Mouse (Mus musculus) cortical plate, adult 2 months (tissue): ENCODE measurements around the gene Dcun1d4. TPM values are rescaled to one million over a fixed set of nuclear protein-coding genes. Genes with fewer than 3 reads are reported as not detected.

Experiments
- H3K27ac ChIP-seq: fragments of 200-500 bp; 2 replicates; pipeline ENCODE4 v1.5.1; 2012; ENCODE audit warnings: low read length, control low read depth, inconsistent platforms; ENCODE audit not compliant: insufficient read depth
- H3K4me1 ChIP-seq: fragments of 200-500 bp; 2 replicates; pipeline ENCODE4 v1.6.1; 2011; ENCODE audit warnings: low read length; ENCODE audit not compliant: control insufficient read depth, insufficient read depth
- H3K4me3 ChIP-seq: fragments of 200-500 bp; 2 replicates; pipeline ENCODE4 v1.5.1; 2011; ENCODE audit warnings: mild to moderate bottlenecking, low read length, control low read depth; ENCODE audit not compliant: insufficient read depth
- CTCF ChIP-seq: fragments of 200-500 bp; IDR thresholded peaks from 2 replicates; pipeline ENCODE4 v1.5.1; 2011; ENCODE audit warnings: mild to moderate bottlenecking, control low read depth, low read length; ENCODE audit not compliant: insufficient read depth; ENCODE audit errors: extremely low read depth
- POLR2A ChIP-seq: fragments of 200-500 bp; IDR thresholded peaks from 2 replicates; pipeline ENCODE4 v1.6.1; 2011; ENCODE audit warnings: mild to moderate bottlenecking, low read length, control low read depth; ENCODE audit not compliant: insufficient read depth; ENCODE audit errors: extremely low read depth
- polyA plus RNA-seq: library from polyadenylated mRNA; depleted of rRNA; stranded (reverse); fragments of >200 nt; gene quantifications from 2 replicates; pipeline ENCODE4 v1.2.3, GENCODE M21; 2012

Gene Dcun1d4
- polyA plus RNA-seq, 1 experiment: 57.6 TPM

- H3K27ac ChIP-seq: no peak overlapping the region
- peaks cover 1% of the 10 kb centered on the region; the same call in 1 of the 2 replicates for H3K4me1 ChIP-seq
- TF ChIP-seq CTCF: no peak
- TF ChIP-seq POLR2A: no peak
- H3K4me3 ChIP-seq: no peak overlapping the region
Measured at GRCm38 (mm10) chr5:73497401-73497800, 16.6 kb downstream of the Dcun1d4 start.

GRCm38 (mm10) chr5:73498559-73498958, 17.8 kb downstream of the Dcun1d4 start:
- peaks cover 1% of the 10 kb centered on the region; the same call in 1 of the 2 replicates for H3K4me1 ChIP-seq
- no peak overlapping the region for H3K27ac ChIP-seq
- H3K4me3 ChIP-seq: no peak overlapping the region
- TF ChIP-seq POLR2A (no peak), CTCF (no peak)

- H3K4me1 ChIP-seq: peaks cover 1% of the 10 kb centered on the region; the same call in 1 of the 2 replicates
- TF ChIP-seq POLR2A (no peak), CTCF (no peak)
- no peak overlapping the region for H3K4me3 ChIP-seq
- H3K27ac ChIP-seq: no peak overlapping the region
Measured at GRCm38 (mm10) chr5:73500867-73501440, 20.2 kb downstream of the Dcun1d4 start.

- no peak overlapping the region for H3K4me3 ChIP-seq
- no peak overlapping the region for H3K27ac ChIP-seq
- no peaks in the 10 kb centered on the region for H3K4me1 ChIP-seq
- no peak for TF ChIP-seq CTCF
- no peak for TF ChIP-seq POLR2A
Measured at GRCm38 (mm10) chr5:73502422-73502821, 21.6 kb downstream of the Dcun1d4 start.

DNA sequence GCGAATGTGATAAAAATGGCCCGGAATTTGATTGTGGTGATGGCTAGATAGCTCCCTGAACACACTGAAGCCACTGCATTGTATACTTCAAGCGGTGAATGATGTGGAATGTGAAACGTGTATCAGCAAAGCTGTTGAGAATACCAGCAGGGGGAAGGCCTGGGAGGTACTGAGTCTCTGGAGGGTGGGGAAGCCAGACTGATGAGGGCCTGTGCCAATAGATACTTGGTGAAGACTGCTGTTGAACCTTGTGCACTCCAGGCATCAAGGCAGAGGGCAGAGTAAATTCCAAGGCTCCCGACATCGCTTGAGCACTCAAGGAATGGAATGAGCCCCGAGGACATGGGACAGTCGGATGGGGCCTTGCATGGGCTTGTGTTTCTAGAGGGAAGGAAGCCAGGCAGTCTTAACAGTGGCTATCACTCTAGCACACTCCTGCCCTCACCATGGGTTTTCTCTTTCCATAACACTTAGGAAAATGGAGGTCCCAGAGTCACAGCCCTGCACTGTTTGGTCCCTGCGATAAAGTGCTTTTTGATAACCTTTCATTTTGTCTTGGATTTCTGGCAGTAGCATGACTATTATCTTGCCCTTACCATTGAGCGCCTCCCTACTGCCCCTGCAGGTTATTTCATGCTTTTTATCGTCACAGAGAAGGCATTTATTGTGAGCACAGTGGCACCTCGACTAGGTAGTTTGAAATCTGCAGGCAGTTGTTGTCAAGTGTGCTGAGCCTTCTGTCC, 22.4 kb downstream of the Dcun1d4 start:
- H3K4me1 ChIP-seq: no peaks in the 10 kb centered on the region
- no peak for TF ChIP-seq CTCF
- TF ChIP-seq POLR2A: no peak
- H3K27ac ChIP-seq: no peak overlapping the region
- no peak overlapping the region for H3K4me3 ChIP-seq

- H3K4me3 ChIP-seq: no peak overlapping the region
- no peak overlapping the region for H3K27ac ChIP-seq
- no peak for TF ChIP-seq POLR2A
- TF ChIP-seq CTCF: no peak
- H3K4me1 ChIP-seq: peaks cover 6% of the 10 kb centered on the region
Measured at GRCm38 (mm10) chr5:73511074-73511473, 30.3 kb downstream of the Dcun1d4 start.

DNA sequence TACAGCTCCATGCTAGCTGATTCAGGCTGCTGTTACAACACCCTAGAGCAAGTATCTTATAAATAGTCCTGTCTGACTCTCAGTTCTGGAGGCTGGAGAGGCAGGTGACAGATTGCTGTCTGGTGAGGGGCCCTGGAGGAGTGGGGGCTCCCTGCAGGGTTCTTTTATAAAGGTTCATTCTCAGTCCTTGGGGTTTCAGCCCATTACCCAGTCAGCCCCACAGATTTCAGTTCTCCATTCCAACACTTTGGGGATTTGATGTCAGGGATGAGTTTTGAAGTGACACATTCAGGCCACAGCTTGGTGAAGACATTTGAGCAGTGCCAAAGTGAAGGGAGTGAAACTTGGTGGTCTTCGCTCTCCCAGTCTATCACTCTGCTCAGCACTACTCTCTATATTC, 31.4 kb downstream of the Dcun1d4 start:
- Histone ChIP-seq H3K27ac (no peak overlapping the region), H3K4me1 (peaks cover 6% of the 10 kb centered on the region), H3K4me3 (no peak overlapping the region)
- no peak for TF ChIP-seq POLR2A
- TF ChIP-seq CTCF: no peak

DNA sequence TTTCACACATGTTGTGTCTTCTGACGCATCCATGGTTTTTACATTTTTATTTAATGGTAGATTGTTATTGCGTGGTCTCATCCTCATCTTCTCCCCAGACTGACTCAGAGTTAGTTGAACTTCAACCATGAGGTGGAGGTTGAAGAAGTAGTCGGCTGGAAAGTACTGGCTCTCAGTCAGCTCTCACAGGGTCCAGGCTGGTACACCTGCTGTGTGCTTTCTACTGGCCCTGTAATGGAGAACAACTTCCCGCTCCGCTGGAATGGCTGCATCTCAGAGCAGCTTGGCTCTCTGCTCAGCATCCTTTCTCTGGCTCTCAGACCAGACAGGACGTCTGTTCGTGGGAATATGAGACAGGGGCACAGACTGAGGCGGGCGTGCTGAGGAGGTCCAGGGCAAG, 31.9 kb downstream of the Dcun1d4 start:
- Histone ChIP-seq H3K4me1 (peaks cover 6% of the 10 kb centered on the region), H3K27ac (no peak overlapping the region), H3K4me3 (no peak overlapping the region)
- no peak for TF ChIP-seq CTCF
- no peak for TF ChIP-seq POLR2A

- Histone ChIP-seq H3K4me3 (no peak overlapping the region), H3K4me1 (peaks cover 6% of the 10 kb centered on the region), H3K27ac (no peak overlapping the region)
- TF ChIP-seq POLR2A (no peak), CTCF (no peak)
Measured at GRCm38 (mm10) chr5:73514202-73514601, 33.4 kb downstream of the Dcun1d4 start.

DNA sequence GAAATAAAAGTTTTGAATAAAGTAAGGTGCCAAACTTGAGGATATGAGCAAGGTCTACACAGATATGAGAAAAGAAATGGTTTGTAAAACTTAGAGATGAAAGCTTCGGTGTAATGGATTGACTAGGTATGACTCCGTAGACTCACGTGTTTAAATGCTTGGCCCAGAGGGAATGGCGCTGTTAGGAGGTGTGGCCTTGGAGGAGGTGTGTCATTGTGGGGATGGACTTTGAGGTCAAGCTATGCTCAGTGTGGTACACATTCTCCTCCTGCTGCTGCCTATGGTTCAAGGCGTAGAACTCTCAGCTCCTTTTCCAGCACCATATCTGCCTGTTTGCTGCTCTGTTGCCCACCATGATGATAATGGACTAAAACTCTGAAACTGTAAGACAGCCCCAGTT, 36.5 kb downstream of the Dcun1d4 start:
- no peak overlapping the region for H3K27ac ChIP-seq
- TF ChIP-seq POLR2A (no peak), CTCF (no peak)

DNA sequence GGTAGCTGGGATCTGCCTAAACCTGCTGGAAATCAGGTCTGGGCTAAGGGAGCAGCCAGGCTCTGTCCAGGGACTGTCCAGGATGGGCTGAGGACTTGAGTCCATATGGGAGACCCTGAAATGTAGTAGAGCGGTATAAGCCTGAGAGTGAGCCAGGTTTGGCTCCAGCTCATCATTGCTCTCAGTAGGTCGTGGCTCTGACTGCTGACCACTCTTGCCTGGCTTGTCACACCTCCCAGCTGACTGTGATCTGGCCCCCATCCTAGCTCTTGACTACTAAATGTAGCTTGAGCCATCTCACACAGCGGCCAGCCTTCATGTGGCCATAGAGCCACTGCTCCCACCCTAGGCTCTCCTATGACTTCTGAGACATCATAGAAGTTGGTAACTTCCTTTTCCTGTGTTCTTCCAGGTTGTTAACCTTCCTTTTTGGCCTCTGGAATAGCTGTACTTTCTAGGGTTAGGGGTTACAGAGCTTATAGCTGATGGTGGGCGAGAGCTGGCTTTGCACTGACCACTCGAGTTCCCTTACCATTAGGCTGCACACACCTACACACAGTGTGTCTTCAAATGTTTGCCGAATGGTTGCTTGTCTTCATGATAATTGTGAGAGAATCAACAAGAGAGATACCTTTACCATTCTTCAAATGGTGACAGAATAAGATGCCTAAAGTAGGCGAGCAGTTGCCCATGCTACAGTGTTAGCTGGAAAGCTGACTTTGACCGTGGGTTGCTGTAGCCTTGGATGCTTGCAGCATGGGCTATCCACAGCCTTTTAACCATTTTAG, 37.8 kb downstream of the Dcun1d4 start:
- no peak overlapping the region for H3K4me3 ChIP-seq
- no peak overlapping the region for H3K27ac ChIP-seq
- TF ChIP-seq CTCF: no peak
- no peak for TF ChIP-seq POLR2A
- no peaks in the 10 kb centered on the region; the same call in 1 of the 2 replicates for H3K4me1 ChIP-seq

More for the DNA sequence above, 36.5 kb downstream of the Dcun1d4 start:
- no peak overlapping the region for H3K4me3 ChIP-seq
- no peaks in the 10 kb centered on the region for H3K4me1 ChIP-seq
